Mouse (Mus musculus) lung, adult 2 months (tissue): Measurements from ENCODE around the gene Dera. TPM values are rescaled to one million over a fixed set of nuclear protein-coding genes. Genes with fewer than 3 reads are reported as not detected.

Experiments
- DNase-seq: peaks from one replicate; pipeline ENCODE4 v3.0.0; 2022
- H3K4me1 ChIP-seq: fragments of 200-500 bp; 2 replicates; pipeline ENCODE4 v1.6.1; 2011; ENCODE audit warnings: low read length; ENCODE audit not compliant: control insufficient read depth, insufficient read depth
- H3K4me3 ChIP-seq: fragments of 200-500 bp; replicated peaks from 2 replicates; pipeline ENCODE3; 2011; ENCODE audit warnings: low read depth, mild to moderate bottlenecking, control low read depth, low read length; ENCODE audit errors: extremely low read depth
- CTCF ChIP-seq: fragments of 200-500 bp; IDR thresholded peaks from 2 replicates; pipeline ENCODE4 v1.5.1; 2011; ENCODE audit warnings: mild to moderate bottlenecking, low read length, control low read depth; ENCODE audit not compliant: insufficient read depth
- POLR2A ChIP-seq: fragments of 200-500 bp; IDR thresholded peaks from 2 replicates; pipeline ENCODE4 v1.6.1; 2011; ENCODE audit warnings: low read depth, mild to moderate bottlenecking, control low read depth, low read length, borderline replicate concordance; ENCODE audit errors: extremely low read depth
- WGBS: fragments of 180-500 bp; shearing (Covaris S2); methylation state at CpG from one replicate; pipeline ENCODE4 v1.1.7; 2018; 5-methylcytosine and 5-hydroxymethylcytosine counted together
- polyA plus RNA-seq: library from polyadenylated mRNA; depleted of rRNA; stranded (reverse); fragments of >200 nt; gene quantifications from 2 replicates; pipeline ENCODE4 v1.2.3, GENCODE M21; 2012

The Dera gene
- polyA plus RNA-seq, 1 experiment = 6.9 TPM

- TF ChIP-seq CTCF = no peak
- no peak for TF ChIP-seq POLR2A
- Histone ChIP-seq H3K4me1 (no peaks in the 10 kb centered on the region), H3K4me3 (no peak overlapping the region)
- 89% methylated on average over 13 of the region's 13 CpGs for WGBS
- no peak for DNase-seq
Observed at GRCm38 (mm10) chr6:137774166-137774565, 19.8 kb downstream of the Dera start.

DNA sequence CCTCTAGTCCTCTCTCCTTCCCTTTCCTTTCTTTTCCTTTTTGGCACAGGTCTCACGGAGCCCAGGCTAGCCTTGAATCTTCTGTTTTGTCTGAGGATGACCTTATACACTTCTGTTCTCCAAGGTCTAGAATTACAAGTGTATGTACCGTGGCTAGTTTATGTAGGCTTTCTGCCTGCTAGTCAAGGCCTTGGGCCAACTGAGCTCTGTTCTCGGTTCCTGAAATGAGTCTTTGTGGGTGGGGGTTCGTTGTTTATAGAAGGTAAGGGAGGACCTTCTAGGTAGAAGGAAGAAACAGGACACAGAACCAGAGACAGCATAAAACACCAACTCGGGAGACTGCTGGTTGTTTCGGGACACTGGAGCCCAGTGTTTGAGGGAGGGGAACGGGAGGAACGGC lies 20.8 kb downstream of the Dera start:
- no peak for DNase-seq
- no peaks in the 10 kb centered on the region for H3K4me1 ChIP-seq
- 87% methylated on average over 8 of the region's 8 CpGs for WGBS
- no peak for TF ChIP-seq POLR2A
- no peak for TF ChIP-seq CTCF
- no peak overlapping the region for H3K4me3 ChIP-seq

- TF ChIP-seq POLR2A (no peak), CTCF (no peak)
- no peaks in the 10 kb centered on the region for H3K4me1 ChIP-seq
- H3K4me3 ChIP-seq = no peak overlapping the region
- no peak for DNase-seq
- 73% methylated on average over 8 of the region's 8 CpGs for WGBS
Observed at GRCm38 (mm10) chr6:137776981-137777380, 22.6 kb downstream of the Dera start.

GRCm38 (mm10) chr6:137783899-137784637 lies 29.7 kb downstream of the Dera start:
- TF ChIP-seq POLR2A (no peak), CTCF (no peak)
- no peak for DNase-seq
- no peak overlapping the region for H3K4me3 ChIP-seq
- WGBS = 74% methylated on average over 7 of the region's 7 CpGs
- H3K4me1 ChIP-seq = no peaks in the 10 kb centered on the region

DNA sequence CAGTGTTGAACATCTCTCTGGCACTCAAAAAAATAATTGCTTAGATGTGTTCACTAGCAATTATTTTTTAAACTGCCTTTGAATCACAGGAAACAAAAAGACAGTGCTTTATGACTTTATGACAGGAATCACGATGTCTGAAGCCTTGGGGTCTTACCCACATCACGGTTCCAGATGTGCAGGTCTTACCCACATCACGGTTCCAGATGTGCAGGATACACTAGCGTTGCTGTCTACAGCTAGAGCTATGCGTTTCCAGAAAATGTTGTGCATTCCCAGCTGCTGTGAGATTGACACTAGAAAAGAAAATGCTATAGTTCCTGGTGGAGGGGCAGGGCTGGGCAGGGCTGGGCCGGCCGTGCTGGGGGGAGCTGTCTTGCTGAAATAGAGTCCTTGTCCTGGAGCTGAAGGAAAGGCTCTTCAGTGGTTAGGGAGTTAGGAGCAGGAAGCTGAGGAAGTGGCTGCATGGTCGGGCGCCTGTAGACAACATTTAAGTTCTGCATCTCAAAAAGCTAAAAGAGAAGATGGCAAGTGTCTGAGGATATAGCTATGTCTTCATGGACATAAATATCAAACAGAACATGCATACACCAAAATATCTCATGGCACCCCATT lies 34.7 kb downstream of the Dera start:
- no peak for DNase-seq
- TF ChIP-seq CTCF = no peak
- TF ChIP-seq POLR2A = no peak
- Histone ChIP-seq H3K4me3 (no peak overlapping the region), H3K4me1 (no peaks in the 10 kb centered on the region)
- WGBS = 65% methylated on average over 9 of the region's 9 CpGs

GRCm38 (mm10) chr6:137789658-137790057 lies 35.3 kb downstream of the Dera start:
- DNase-seq = no peak
- no peak for TF ChIP-seq CTCF
- TF ChIP-seq POLR2A = no peak
- no peaks in the 10 kb centered on the region for H3K4me1 ChIP-seq
- 78% methylated on average over 2 of the region's 2 CpGs for WGBS
- no peak overlapping the region for H3K4me3 ChIP-seq

GRCm38 (mm10) chr6:137795494-137795893 lies 41.1 kb downstream of the Dera start:
- DNase-seq = no peak
- TF ChIP-seq CTCF = no peak
- TF ChIP-seq POLR2A = no peak
- H3K4me1 ChIP-seq = no peaks in the 10 kb centered on the region
- 35% methylated on average over 2 of the region's 2 CpGs for WGBS
- H3K4me3 ChIP-seq = no peak overlapping the region

DNA sequence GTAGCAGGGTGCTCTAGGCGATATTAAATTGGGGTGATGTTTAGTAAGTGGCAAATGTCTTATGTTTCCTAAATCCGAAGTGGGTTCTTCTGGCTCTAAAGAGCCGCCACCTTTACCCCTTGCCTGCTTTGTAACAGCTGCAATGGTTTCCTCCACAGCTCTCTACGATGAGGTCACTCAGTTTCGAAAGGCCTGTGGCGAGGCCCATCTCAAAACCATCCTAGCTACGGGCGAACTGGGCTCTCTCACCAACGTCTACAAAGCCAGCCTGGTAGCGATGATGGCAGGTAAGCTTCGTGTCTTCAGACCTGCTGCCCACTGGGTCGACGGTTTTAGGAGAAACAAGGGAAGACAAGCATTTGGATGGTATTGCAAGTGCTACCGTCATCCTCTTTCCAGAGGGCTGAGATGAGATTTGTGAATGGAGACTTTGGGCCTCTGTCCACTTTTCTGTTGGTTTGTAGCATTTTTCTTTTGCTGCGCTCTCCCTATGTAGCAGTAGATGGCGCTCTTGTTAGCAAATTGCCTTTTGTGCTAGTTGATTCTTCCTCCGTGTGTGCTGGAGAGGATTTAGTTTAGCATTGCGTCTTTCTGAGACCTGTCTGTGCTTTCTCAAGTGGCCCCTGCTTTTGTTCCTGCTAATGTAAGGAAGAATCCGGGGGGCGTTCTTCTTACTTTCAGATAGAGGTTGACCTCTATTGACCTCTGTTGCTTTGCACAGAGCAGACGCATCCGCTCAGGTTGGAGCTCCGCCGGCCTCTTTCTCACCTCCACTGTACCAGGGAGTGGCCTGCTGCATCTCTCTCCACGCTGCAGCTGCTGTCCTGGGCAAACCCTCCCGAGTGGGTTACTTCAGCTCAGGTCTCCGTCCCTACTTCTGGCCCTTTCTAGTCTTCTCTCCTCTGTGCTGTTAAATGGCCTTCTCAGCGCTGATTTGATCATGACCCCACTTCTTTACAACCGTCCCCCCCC lies 42.5 kb downstream of the Dera start:
- no peaks in the 10 kb centered on the region for H3K4me1 ChIP-seq
- DNase-seq = no peak
- no peak overlapping the region for H3K4me3 ChIP-seq
- TF ChIP-seq POLR2A (no peak), CTCF (no peak)
- 76% methylated on average over 29 of the region's 29 CpGs for WGBS

GRCm38 (mm10) chr6:137799253-137799652 lies 44.9 kb downstream of the Dera start:
- no peaks in the 10 kb centered on the region for H3K4me1 ChIP-seq
- DNase-seq = no peak
- WGBS = 43% methylated on average over 9 of the region's 9 CpGs

More at GRCm38 (mm10) chr6:137799253-137799652, 44.9 kb downstream of the Dera start:
- no peak overlapping the region for H3K4me3 ChIP-seq
- TF ChIP-seq POLR2A (no peak), CTCF (no peak)
